Mouse (Mus musculus) layer of hippocampus, adult 2 months (tissue): ENCODE data around the gene Ccdc113. TPM values are rescaled to one million over a fixed set of nuclear protein-coding genes. Genes with fewer than 3 reads are reported as not detected.
"Not testable (repeated sequence)": the region's sequence is repeated elsewhere in the genome, so short reads cannot be mapped to it uniquely, and the experiment has no call there.

Experiments used
- DNase-seq, 2 experiments: peaks; one replicate each; pipeline ENCODE4 v3.0.0; 2022; ENCODE audit warnings: low spot score in 2 of 2
- H3K27ac ChIP-seq: fragments of 200-600 bp; 2 replicates; pipeline ENCODE4 v1.8.1; 2022
- H3K4me3 ChIP-seq: fragments of 200-600 bp; 2 replicates; pipeline ENCODE4 v1.8.1; 2022; ENCODE audit warnings: mild to moderate bottlenecking
- CTCF ChIP-seq: fragments of 200-600 bp; conservative IDR thresholded peaks from 2 replicates; pipeline ENCODE4 v1.8.1; 2022; ENCODE audit warnings: antibody characterized with exemption, mild to moderate bottlenecking, moderate library complexity
- total RNA-seq, 2 experiments: library from RNA; stranded (reverse); gene quantifications; 2 replicates each; pipeline ENCODE4 v1.2.3; 2021

The Ccdc113 gene
- total RNA-seq, 2 experiments from 2014 or later, result 1.3 to 1.5 TPM

DNA sequence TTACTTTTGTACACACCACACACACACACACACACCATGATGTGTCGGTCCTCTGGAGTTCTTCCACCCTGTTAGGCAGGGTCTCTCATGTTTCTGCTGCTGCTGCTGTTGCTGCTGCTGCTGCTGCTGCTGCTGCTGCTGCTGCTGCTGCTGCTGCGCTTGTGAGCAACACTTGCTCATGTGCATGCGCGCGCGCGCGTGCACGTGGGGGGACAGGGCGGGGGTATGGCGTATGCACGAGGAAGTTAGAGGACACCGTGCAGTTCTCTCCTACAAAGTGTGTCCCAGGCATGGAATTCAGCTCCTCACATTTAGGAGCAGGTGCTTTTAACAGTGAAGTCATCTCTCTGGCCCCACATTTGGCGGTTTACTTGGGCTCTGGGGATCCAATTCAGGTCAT is 61.2 kb downstream of the Ccdc113 start:
- TF ChIP-seq CTCF, result no peak
- no peak overlapping the region for H3K4me3 ChIP-seq
- no peak for DNase-seq
- H3K27ac ChIP-seq, result no peak overlapping the region

DNA sequence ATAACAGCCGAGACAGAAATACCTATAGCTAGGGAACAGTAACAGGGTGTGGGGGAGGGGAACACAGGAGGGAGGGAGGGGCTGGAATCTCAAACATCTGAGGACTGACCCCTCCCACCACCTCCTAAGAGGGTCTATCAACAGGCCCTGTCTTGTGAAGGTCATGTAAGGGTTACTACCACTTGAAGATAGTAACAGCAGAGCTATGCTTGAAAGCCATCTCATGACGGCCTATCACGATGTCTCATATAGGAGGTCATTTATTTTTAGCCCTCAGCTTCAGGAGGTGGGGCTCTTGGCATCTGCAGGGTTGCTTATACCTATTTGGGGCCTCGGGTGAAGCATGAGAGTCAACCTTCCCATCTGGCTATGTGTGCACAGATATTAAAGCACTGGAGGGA is 63.0 kb downstream of the Ccdc113 start:
- Histone ChIP-seq H3K27ac (no peak overlapping the region), H3K4me3 (no peak overlapping the region)
- TF ChIP-seq CTCF, result no peak
- no peak for DNase-seq

DNA sequence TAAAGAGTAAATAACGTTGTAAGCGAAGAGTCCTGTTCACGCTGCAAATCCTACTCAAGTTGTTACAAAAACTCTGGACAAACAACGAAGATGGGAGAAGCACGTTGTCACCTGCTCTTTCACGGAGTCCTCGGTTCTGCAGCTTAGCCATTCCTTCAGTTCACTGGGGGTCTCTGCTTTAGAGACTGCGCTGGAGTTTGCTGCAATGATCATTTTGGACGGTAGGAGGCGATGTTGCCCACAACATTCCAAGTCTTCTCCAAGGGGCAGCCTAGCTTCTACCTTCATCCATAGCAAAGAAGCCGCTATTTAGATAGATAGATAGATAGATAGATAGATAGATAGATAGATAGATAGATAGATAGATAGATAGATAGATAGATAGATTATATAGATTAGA is 66.0 kb downstream of the Ccdc113 start:
- peak; percentile 85 for TF ChIP-seq CTCF
- Histone ChIP-seq H3K27ac (peak overlapping the region; percentile 14; the same call in 1 of the 2 replicates), H3K4me3 (no peak overlapping the region)
- peak; percentile 63 to 84 for DNase-seq

DNA sequence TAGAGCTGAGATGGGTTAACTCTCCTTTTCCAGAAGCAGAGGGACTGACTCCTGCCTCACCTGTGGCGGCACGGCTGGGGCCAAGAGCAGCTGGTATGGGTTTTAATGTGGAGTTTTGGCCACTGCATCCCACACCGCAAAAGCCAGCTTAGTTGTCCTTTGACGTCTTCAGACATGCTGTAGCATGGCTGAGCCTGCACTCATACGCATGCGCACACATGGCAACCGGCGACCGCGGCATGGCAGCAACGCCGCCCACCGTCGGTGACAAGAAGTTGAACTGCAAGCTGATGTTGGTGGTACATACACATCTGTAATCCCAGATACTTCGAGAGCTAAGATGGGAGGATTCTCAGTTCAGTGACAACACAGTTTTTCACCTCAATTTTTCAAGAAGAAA is 67.4 kb downstream of the Ccdc113 start:
- no peak for DNase-seq
- Histone ChIP-seq H3K4me3 (no peak overlapping the region), H3K27ac (no peak overlapping the region)
- no peak for TF ChIP-seq CTCF

DNA sequence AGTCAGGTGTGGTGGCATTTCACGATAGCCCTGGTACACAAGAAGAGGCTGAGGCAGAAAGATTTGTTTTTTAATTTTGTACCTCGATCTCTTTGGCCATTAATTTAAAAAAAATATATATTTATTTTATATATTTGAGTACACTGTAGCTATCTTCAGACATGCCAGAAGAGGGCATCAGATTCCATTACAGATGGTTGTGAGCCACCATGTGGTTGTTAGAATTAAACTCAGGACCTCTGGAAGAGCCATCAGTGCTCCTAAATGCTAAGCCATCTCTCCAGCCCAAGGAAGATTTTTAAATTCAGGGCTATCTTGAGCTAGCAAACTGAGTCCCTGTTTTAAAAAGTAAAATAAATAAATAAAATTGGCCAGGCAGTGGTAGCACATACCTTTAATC is 68.3 kb downstream of the Ccdc113 start:
- Histone ChIP-seq H3K4me3 (no peak overlapping the region), H3K27ac (no peak overlapping the region)
- DNase-seq, result no peak
- peak; percentile 65 for TF ChIP-seq CTCF

DNA sequence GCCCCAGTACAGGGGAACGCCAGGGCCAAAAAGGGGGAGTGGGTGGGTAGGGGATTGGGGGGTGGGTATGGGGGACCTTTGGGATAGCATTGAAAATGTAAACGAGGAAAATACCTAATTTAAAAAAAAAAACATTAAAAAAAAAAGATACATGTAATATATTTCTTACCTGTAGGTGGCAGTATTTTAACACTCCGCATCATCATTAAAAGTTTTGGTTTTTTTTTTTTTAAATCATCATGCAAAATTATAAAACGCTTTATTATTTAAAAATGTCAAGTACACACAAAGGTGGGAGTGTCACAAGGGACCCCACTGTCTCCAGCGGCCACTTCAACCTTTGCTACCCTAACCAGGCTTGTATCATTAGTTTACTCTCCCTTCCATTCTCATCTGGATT is 72.6 kb downstream of the Ccdc113 start:
- peak; percentile 75 for TF ChIP-seq CTCF
- H3K27ac ChIP-seq, result peak overlapping the region; percentile 81
- not testable (repeated sequence) for H3K4me3 ChIP-seq, DNase-seq

DNA sequence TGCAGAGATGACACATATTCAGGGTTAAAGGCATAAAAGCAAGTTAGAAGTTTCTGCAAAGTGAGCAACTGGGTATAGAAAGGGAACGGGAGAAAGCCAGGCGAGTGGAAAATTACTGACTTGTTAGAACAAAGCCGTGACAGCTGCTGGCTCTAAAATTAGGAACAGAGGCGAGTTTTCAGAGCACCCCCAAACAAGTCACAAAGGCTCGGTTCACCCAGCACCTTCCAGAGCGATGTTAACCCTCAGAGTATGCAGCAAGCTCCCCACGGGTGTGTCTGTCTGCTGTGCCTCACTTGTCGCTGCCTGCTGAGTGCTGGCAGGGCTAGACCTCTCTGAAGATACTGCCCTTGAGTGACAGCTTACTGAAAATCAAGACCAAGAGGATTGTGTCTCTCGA is 73.3 kb downstream of the Ccdc113 start:
- DNase-seq, result peak; percentile 33 to 54
- Histone ChIP-seq H3K4me3 (no peak overlapping the region; the same call in 1 of the 2 replicates), H3K27ac (peak overlapping the region; percentile 81)

More for the DNA sequence above, 73.3 kb downstream of the Ccdc113 start:
- TF ChIP-seq CTCF, result no peak

Other genes with a start within 250 kb of the Ccdc113 start
- gene Cngb1, start 227.5 kb upstream of the Ccdc113 start, total RNA-seq, result under 1 TPM; 0.84 to 0.93 TPM
- under 1 TPM in 1 of 2 experiments, not detected in 1; 0.67 TPM for gene Tepp, start 223.5 kb upstream of the Ccdc113 start, total RNA-seq
- gene Zfp319, start 202.1 kb upstream of the Ccdc113 start, total RNA-seq, result 10 to 100 TPM; 15.0 to 16.7 TPM
- 10 to 100 TPM in 1 of 2 experiments, 1 to 10 TPM in 1; 9.8 to 13.1 TPM for gene Usb1, start 201.8 kb upstream of the Ccdc113 start, total RNA-seq
- 10 to 100 TPM; 13.1 to 14.9 TPM for gene Mmp15, start 181.8 kb upstream of the Ccdc113 start, total RNA-seq
- gene Cfap20, start 99.2 kb upstream of the Ccdc113 start, total RNA-seq, result 10 to 100 TPM; 53.8 to 59.9 TPM
- 10 to 100 TPM; 74.6 to 81.6 TPM for gene Csnk2a2, start 44.0 kb upstream of the Ccdc113 start, total RNA-seq
- gene Prss54, start 42.3 kb downstream of the Ccdc113 start, total RNA-seq, result under 1 TPM in 1 of 2 experiments, not detected in 1; 0.42 TPM
- 1 to 10 TPM; 1.9 to 2.9 TPM for gene Gins3, start 99.4 kb downstream of the Ccdc113 start, total RNA-seq
- 1,000 to 10,000 TPM; 1,421 to 1,432 TPM for gene Ndrg4, start 142.9 kb downstream of the Ccdc113 start, total RNA-seq
- gene Setd6, start 181.8 kb downstream of the Ccdc113 start, total RNA-seq, result 10 to 100 TPM; 16.4 to 21.9 TPM